Mouse (Mus musculus) heart, postnatal 0 days (tissue): Measurements from ENCODE around the gene Rfc2. TPM values are rescaled to one million over a fixed set of nuclear protein-coding genes. Genes with fewer than 3 reads are reported as not detected.
A peak's percentile ranks its signal among the peaks of the same experiment; 100 is the strongest.

Source experiments
- ATAC-seq: fragments of 200-750 bp; cut with Nextera tagmentation; 2 replicates; pipeline ENCODE4 v1.8.0; 2017; ENCODE audit warnings: low read depth, moderate number of reproducible peaks, moderate library complexity; ENCODE audit not compliant: insufficient read depth
- DNase-seq: peaks from one replicate; pipeline ENCODE4 v3.0.0-alpha.2; 2016; ENCODE audit warnings: low spot score
- H3K27ac ChIP-seq: fragments of 300-500 bp; sonication (generic); 2 replicates; pipeline ENCODE4 v1.5.1; 2014; ENCODE audit warnings: low read depth, mild to moderate bottlenecking
- H3K27me3 ChIP-seq: fragments of 300-500 bp; sonication (generic); 2 replicates; pipeline ENCODE4 v1.6.1; 2014; ENCODE audit warnings: low read length, mixed read lengths; ENCODE audit not compliant: control insufficient read depth, insufficient read depth
- H3K36me3 ChIP-seq: fragments of 300-500 bp; sonication (generic); replicated peaks from 2 replicates; pipeline ENCODE4 v1.6.1; 2014; ENCODE audit warnings: low read length, mixed read lengths; ENCODE audit not compliant: control insufficient read depth, insufficient read depth
- H3K4me1 ChIP-seq: fragments of 300-500 bp; sonication (generic); 2 replicates; pipeline ENCODE4 v1.6.1; 2014; ENCODE audit warnings: antibody characterized with exemption; ENCODE audit not compliant: control insufficient read depth, insufficient read depth
- H3K4me2 ChIP-seq: fragments of 300-500 bp; sonication (generic); 2 replicates; pipeline ENCODE4 v1.6.1; 2014; ENCODE audit warnings: low read depth, mild to moderate bottlenecking, low read length, moderate library complexity
- H3K4me3 ChIP-seq: fragments of 300-500 bp; sonication (generic); 2 replicates; pipeline ENCODE4 v1.5.1; 2014; ENCODE audit warnings: low read depth, low read length
- H3K9ac ChIP-seq: fragments of 300-500 bp; sonication (generic); replicated peaks from 2 replicates; pipeline ENCODE4 v1.6.1; 2014; ENCODE audit warnings: low read depth, low read length, mixed read lengths
- H3K9me3 ChIP-seq: fragments of 300-500 bp; sonication (generic); replicated peaks from 2 replicates; pipeline ENCODE4 v1.6.1; 2016; ENCODE audit warnings: low read length; ENCODE audit not compliant: control insufficient read depth
- CTCF ChIP-seq: IDR thresholded peaks from 2 replicates; pipeline ENCODE4 v1.5.1; 2016; ENCODE audit warnings: antibody characterized with exemption, control low read depth, low read depth
- EP300 ChIP-seq: IDR thresholded peaks from 2 replicates; pipeline ENCODE4 v1.6.1; 2016; ENCODE audit warnings: antibody characterized with exemption, low read depth
- WGBS: fragments of 180-500 bp; shearing (Covaris S2); extraction: QIAGEN DNeasy Blood & Tissue Kit; methylation state at CpG from one replicate; pipeline ENCODE4 v1.1.7; 2014; 5-methylcytosine and 5-hydroxymethylcytosine counted together
- polyA plus RNA-seq: library from polyadenylated mRNA; unstranded; fragments of >200 nt; fragmentation: Nextera tagmentation; extraction: Ambion mirVana; gene quantifications from 2 replicates; pipeline ENCODE4 v1.2.1, GENCODE M21; 2015
- total RNA-seq: library from RNA; depleted of rRNA; stranded (reverse); fragments of >200 nt; gene quantifications from 2 replicates; pipeline ENCODE4 v1.2.3, GENCODE M21; 2014; ENCODE audit warnings: low replicate concordance

Rfc2 gene
- total and polyA plus RNA-seq, 2 experiments from 2014 or later, result 64.6 to 92.1 TPM

DNA sequence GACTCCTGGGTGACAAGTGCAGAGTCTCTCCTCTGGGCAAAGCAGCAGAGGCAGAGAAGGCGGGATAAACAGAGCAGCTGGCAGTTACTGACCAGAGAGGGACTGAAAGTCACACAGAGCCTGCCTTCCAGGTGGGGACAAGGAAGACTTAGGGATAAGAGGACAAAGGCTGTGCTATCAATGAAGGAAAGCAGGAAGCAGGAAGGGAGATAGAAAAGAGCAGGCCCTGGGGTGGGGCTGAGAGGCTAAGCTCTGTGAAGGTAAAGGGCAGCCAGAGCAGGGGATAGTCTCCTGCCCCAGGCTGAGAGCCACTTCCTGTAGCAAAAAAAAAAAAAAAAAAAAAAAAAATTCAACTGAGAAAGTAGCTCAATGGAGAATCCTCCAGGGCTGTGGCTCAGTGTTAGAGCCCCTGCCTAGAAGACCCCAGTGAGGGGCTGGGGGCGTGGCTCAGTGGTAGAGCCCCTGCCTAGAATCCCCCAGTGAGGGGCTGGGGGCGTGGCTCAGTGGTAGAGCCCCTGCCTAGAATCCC lies 31.5 kb upstream of the Rfc2 start:
- DNase-seq (no peak), ATAC-seq (no peak)
- WGBS, result 67% methylated on average over 2 of the region's 3 CpGs
- 0 out of 2 replicates have a peak, but pooled peaks cover 3% of the 10 kb centered on the region for H3K27me3 ChIP-seq
- H3K27ac ChIP-seq, result no peak overlapping the region
- H3K9ac ChIP-seq, result no peak overlapping the region
- no peak overlapping the region for H3K4me2 ChIP-seq
- no peaks in the 10 kb centered on the region for H3K36me3 ChIP-seq
- H3K9me3 ChIP-seq, result no peaks in the 10 kb centered on the region
- no peak overlapping the region for H3K4me3 ChIP-seq
- TF ChIP-seq EP300 (no peak), CTCF (no peak)
- no peaks in the 10 kb centered on the region for H3K4me1 ChIP-seq

DNA sequence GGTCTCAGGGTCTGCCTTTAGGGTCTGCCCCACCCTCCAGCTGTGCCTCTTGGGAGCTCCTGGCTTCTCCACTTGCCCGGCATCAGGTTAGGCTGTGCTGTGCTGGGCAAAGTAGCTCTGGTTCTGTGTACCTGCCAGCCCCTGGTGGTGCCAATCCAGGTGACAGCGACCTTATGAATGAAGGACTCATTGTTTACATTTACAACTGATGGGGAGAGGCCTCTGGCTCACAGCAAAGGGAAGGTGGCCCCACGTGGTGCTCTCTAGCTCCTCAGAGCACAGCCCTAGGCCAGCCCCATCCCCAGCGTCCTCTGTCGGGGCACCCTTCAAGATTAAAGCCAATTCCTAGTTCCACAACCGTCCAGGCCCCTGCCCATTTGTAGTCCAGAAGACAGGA lies 30.3 kb upstream of the Rfc2 start:
- H3K27me3 ChIP-seq, result 0 out of 2 replicates have a peak, but pooled peaks cover 3% of the 10 kb centered on the region
- DNase-seq (no peak), ATAC-seq (no peak)
- peak overlapping the region; percentile 78 for H3K9ac ChIP-seq
- no peaks in the 10 kb centered on the region for H3K9me3 ChIP-seq
- peak overlapping the region; percentile 86 for H3K4me2 ChIP-seq
- 0 out of 2 replicates have a peak, but pooled peaks cover 3% of the 10 kb centered on the region for H3K4me1 ChIP-seq
- H3K27ac ChIP-seq, result peak overlapping the region; percentile 81; the same call in 1 of the 2 replicates
- 14% methylated on average over 6 of the region's 6 CpGs for WGBS
- TF ChIP-seq EP300 (no peak), CTCF (no peak)
- H3K36me3 ChIP-seq, result no peaks in the 10 kb centered on the region
- H3K4me3 ChIP-seq, result peak overlapping the region; percentile 72

DNA sequence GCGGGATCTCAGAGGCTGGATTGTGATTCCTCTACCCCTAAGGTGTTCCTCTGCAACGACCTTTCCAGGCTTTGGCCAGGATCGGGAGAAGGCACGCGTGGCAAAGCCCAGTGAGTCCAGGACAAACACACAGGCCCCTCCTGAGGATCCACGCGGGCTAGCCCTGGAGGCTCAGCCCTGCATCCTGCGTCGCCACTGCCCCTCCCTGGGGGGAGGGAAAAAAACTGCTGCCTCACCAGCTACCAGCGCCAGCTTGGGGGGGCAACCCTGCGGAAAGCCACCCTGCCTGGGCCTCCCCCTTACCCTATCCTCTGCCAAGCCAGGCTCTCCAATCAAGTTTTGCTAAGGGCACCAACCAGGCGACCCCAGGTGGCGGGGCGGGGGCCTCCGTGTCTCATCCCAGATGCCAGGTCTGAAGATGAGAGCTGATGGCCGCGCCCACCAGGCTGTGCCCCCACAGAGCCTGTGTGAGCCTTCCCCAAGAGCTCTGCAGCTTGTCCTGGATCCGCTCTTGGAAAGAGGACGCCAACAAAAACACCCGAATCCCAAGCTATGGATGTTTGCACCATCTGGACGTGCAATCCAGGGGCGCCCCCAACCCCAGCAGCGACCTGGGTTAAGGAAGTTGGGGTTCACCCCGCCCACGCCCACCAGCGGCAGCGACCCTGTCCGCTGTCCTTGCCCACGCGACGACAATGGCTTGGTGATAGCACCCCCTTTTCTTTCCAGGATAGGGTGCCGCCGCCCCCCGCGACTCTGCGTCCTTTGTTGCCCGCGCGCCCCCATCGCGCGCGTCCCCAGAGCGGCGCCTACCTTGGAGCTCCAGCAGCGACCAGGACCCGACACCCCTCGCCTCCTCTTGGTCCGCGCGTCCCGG lies 29.7 kb upstream of the Rfc2 start:
- H3K27ac ChIP-seq, result peak overlapping the region; percentile 81
- peak overlapping the region; percentile 86 for H3K4me2 ChIP-seq
- H3K9ac ChIP-seq, result peak overlapping the region; percentile 78
- H3K4me3 ChIP-seq, result peak overlapping the region; percentile 72
- TF ChIP-seq CTCF (no peak), EP300 (no peak)
- no peaks in the 10 kb centered on the region for H3K9me3 ChIP-seq
- 0 out of 2 replicates have a peak, but pooled peaks cover 3% of the 10 kb centered on the region for H3K27me3 ChIP-seq
- H3K36me3 ChIP-seq, result no peaks in the 10 kb centered on the region
- 0 out of 2 replicates have a peak, but pooled peaks cover 3% of the 10 kb centered on the region for H3K4me1 ChIP-seq
- 3% methylated on average over 39 of the region's 52 CpGs for WGBS
- ATAC-seq (no peak), DNase-seq (no peak)

DNA sequence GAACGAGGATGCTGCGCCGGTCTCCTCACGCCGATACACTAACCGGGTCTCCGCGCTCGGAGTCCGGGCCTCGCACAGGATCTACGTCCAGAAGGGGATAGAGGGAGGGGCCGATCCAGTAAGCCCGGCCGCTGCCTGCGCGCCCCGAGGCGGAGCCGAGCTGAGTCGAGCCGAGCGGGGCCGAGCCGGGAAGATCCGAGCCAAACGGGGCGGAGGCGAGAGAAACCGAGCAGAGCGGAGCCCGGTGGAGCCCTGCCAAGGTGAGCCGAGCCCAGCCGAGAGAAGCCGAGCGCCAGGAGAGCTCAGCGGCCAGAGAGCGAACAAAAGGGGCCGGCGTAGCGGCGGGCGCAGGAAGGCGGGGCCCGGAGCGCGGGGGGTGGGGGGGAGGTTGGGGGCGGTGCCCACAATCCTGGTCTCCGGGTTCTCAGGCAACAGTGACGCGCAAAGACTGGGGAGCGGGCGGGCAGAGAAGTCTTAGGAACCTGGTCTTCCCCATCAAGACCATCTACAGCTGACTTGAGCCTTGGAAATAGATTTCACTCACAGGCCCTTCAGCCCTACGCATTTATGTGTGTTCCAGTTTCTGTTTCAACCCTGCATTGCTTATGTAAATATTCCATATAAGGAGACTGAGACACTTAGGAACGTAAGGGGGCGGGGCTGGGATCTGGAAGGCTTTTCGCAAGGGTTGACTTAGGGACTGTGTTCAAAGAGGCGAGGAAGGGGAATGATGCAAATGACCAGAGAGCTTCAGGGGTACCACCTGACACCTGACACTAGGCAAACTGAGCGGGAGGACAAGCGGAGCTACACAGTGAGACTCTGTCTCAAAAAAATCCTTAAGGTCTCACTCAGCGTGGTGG lies 28.8 kb upstream of the Rfc2 start, which contains the start of gene Clip2:
TSS of gene Clip2 (minus strand) at position 325 of the 863 bp plus-strand sequence.
- Histone ChIP-seq H3K36me3 (no peaks in the 10 kb centered on the region), H3K4me1 (0 out of 2 replicates have a peak, but pooled peaks cover 3% of the 10 kb centered on the region), H3K4me3 (peak within 1 kb of the TSS; percentile 72), H3K4me2 (peak within 1 kb of the TSS; percentile 86), H3K27me3 (0 out of 2 replicates have a peak, but pooled peaks cover 3% of the 10 kb centered on the region), H3K9me3 (no peaks in the 10 kb centered on the region), H3K27ac (peak within 1 kb of the TSS; percentile 81), H3K9ac (peak within 1 kb of the TSS; percentile 78)
- ATAC-seq (peak; percentile 95), DNase-seq (peak; percentile 97)
- TF ChIP-seq CTCF (peak; percentile 20; the same call in 1 of the 2 replicates), EP300 (0 out of 2 replicates have a peak, but pooled peaks have one; percentile 21)
- 2% methylated on average over 54 of the region's 61 CpGs for WGBS

GRCm38 (mm10) chr5:134553951-134554546 lies 27.1 kb upstream of the Rfc2 start:
- no peak for ATAC-seq
- DNase-seq, result no peak
- Histone ChIP-seq H3K4me3 (no peak overlapping the region), H3K36me3 (no peaks in the 10 kb centered on the region), H3K27ac (no peak overlapping the region), H3K27me3 (0 out of 2 replicates have a peak, but pooled peaks cover 3% of the 10 kb centered on the region), H3K4me2 (no peak overlapping the region), H3K4me1 (0 out of 2 replicates have a peak, but pooled peaks cover 3% of the 10 kb centered on the region), H3K9me3 (no peaks in the 10 kb centered on the region), H3K9ac (no peak overlapping the region)
- no peak for TF ChIP-seq CTCF
- TF ChIP-seq EP300, result no peak
- 76% methylated on average over 5 of the region's 5 CpGs for WGBS
